Mouse (Mus musculus): Measurements from ENCODE around the gene Lrmda. TPM values are rescaled to one million over a fixed set of nuclear protein-coding genes. Genes with fewer than 3 reads are reported as not detected.

The Lrmda gene
- polyA plus RNA-seq, 1 experiment from 2014 or later = 0.22 TPM

DNA sequence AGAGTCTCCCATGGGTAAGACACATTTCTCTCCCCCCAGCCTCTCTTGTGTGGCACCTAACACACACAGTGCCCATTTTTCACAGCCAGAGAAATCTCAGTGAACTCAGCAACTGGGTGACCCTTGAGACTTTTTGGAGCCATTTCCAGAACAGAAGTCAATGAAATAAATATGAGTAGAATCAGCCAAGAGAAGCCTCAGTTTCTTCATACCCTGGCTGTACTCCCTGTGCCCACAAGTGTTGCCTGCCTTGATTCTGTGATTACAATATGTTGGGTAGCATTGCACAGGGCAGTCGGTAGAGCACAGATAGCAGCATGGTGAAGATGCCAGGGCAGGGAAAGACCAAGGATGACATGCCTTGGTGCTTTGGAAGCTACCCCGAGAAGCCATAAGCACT lies 69.1 kb downstream of the Lrmda start:
- Histone ChIP-seq H3K4me3 (replicated peaks) (no peak overlapping the region), H3K4me1 (peaks cover 11% of the 10 kb centered on the region), H3K36me3 (replicated peaks) (no peaks in the 10 kb centered on the region), H3K9me3 (peaks cover 7% of the 10 kb centered on the region; the same call in 1 of the 2 replicates), H3K27me3 (peaks cover 7% of the 10 kb centered on the region; the same call in 1 of the 2 replicates), H3K9ac (no peak overlapping the region), H3K27ac (no peak overlapping the region), H3K4me2 (no peak overlapping the region)
- ATAC-seq (ENCODE audit: low FRiP score) = no peak
- 96% methylated on average over 2 of the region's 2 CpGs for WGBS

- no peak overlapping the region for H3K9ac ChIP-seq
- H3K4me2 ChIP-seq = no peak overlapping the region
- peaks cover 10% of the 10 kb centered on the region for H3K27me3 ChIP-seq
- H3K36me3 ChIP-seq (replicated peaks) = no peaks in the 10 kb centered on the region
- ATAC-seq (ENCODE audit: low FRiP score) = no peak
- no peak overlapping the region for H3K4me3 ChIP-seq (replicated peaks)
- peaks cover 7% of the 10 kb centered on the region; the same call in 1 of the 2 replicates for H3K9me3 ChIP-seq
- H3K4me1 ChIP-seq = peaks cover 11% of the 10 kb centered on the region
- WGBS = 85% methylated on average over 7 of the region's 7 CpGs
- H3K27ac ChIP-seq = no peak overlapping the region
Measured at GRCm38 (mm10) chr14:22089331-22089730, 69.8 kb downstream of the Lrmda start.

- no peak overlapping the region for H3K9ac ChIP-seq
- H3K4me1 ChIP-seq = peaks cover 11% of the 10 kb centered on the region
- H3K27ac ChIP-seq = no peak overlapping the region
- H3K36me3 ChIP-seq (replicated peaks) = no peaks in the 10 kb centered on the region
- no peak overlapping the region for H3K4me2 ChIP-seq
- peaks cover 7% of the 10 kb centered on the region; the same call in 1 of the 2 replicates for H3K9me3 ChIP-seq
- no peak overlapping the region for H3K4me3 ChIP-seq (replicated peaks)
- WGBS = 49% methylated on average over 8 of the region's 8 CpGs
- ATAC-seq (ENCODE audit: low FRiP score) = no peak
- peaks cover 9% of the 10 kb centered on the region for H3K27me3 ChIP-seq
Measured at GRCm38 (mm10) chr14:22089866-22090470, 70.5 kb downstream of the Lrmda start.

DNA sequence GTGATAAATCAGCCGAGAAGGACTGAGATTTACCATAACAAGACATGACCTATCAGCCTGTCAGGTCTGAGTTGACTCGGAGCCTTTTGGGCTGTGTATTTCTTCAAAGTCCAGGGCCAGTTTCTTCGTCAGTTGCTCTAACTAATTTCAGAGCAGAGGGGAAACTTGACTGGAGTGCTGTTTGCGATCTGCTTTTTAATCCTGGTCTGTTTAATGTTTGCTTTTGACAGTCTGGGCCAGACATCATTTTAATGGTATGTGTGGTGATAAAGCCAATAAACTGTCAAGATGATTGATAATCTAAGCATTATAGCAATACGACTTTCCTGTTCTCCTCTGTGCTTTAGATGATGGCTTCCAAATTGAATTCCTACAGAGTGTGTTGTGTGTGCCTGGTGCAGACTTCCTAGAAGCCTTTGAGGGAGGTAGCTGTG lies 71.3 kb downstream of the Lrmda start:
- Histone ChIP-seq H3K9me3 (peaks cover 7% of the 10 kb centered on the region; the same call in 1 of the 2 replicates), H3K4me3 (replicated peaks) (no peak overlapping the region), H3K4me2 (no peak overlapping the region), H3K4me1 (peaks cover 11% of the 10 kb centered on the region), H3K36me3 (replicated peaks) (no peaks in the 10 kb centered on the region), H3K27me3 (peaks cover 17% of the 10 kb centered on the region), H3K27ac (no peak overlapping the region), H3K9ac (no peak overlapping the region)
- no peak for ATAC-seq (ENCODE audit: low FRiP score)
- 77% methylated on average over 5 of the region's 5 CpGs for WGBS

- 74% methylated on average over 4 of the region's 4 CpGs for WGBS
- no peak overlapping the region for H3K4me2 ChIP-seq
Measured at GRCm38 (mm10) chr14:22091306-22091705, 71.8 kb downstream of the Lrmda start.

GRCm38 (mm10) chr14:22093124-22093523 lies 73.6 kb downstream of the Lrmda start:
- no peak for ATAC-seq (ENCODE audit: low FRiP score)
- Histone ChIP-seq H3K4me2 (no peak overlapping the region), H3K9ac (no peak overlapping the region), H3K4me1 (peaks cover 11% of the 10 kb centered on the region), H3K36me3 (replicated peaks) (no peaks in the 10 kb centered on the region), H3K4me3 (replicated peaks) (no peak overlapping the region), H3K27me3 (peaks cover 23% of the 10 kb centered on the region), H3K27ac (no peak overlapping the region), H3K9me3 (peaks cover 2% of the 10 kb centered on the region; the same call in 1 of the 2 replicates)
- 63% methylated on average over 8 of the region's 8 CpGs for WGBS

More at GRCm38 (mm10) chr14:22091306-22091705, 71.8 kb downstream of the Lrmda start:
- no peak for ATAC-seq (ENCODE audit: low FRiP score)
- no peak overlapping the region for H3K4me3 ChIP-seq (replicated peaks)
- no peak overlapping the region for H3K27ac ChIP-seq
- H3K27me3 ChIP-seq = peaks cover 22% of the 10 kb centered on the region
- peaks cover 7% of the 10 kb centered on the region; the same call in 1 of the 2 replicates for H3K9me3 ChIP-seq
- peaks cover 11% of the 10 kb centered on the region for H3K4me1 ChIP-seq
- H3K9ac ChIP-seq = no peak overlapping the region
- H3K36me3 ChIP-seq (replicated peaks) = no peaks in the 10 kb centered on the region

DNA sequence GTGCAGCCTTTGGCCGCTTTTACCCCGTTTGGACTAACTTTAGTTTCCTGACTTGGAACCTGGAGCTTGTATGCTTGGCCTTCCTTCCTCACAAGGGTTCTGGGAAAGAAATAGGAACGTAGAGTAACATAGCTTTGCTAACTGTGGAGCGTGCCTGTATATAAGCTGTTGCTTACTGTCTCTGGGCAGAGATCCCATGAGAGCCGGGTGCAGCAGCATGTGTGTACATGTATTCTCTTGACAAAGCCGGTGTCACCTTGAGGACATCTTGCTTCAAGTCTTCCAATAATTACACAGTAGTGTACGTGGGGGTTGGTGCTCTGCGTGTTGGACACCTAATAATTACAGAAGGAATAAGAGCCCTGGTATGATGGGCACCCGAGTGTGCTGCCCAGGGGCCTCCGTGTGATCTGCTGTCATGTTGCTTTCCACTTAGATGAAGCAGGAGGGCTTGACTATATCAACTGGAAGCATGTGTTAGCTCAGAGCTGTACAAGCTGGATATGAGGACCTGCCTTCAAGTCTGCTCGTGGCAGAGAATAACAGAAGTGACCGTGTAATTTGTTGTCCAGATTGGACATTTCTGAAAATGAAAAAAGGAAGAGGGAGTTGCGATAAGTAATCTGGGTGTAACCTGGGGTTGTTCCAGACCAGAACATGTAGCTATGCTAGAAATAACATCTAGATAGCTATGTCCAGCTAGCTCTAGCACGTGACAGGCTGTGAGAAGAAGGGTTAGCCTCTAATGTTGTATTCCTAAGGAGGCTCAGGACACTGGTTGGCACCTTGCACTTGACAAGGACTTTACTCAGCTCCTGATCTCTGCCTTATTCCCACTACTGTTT lies 82.7 kb downstream of the Lrmda start:
- WGBS = 93% methylated on average over 14 of the region's 14 CpGs
- H3K4me2 ChIP-seq = no peak overlapping the region
- no peak overlapping the region for H3K27ac ChIP-seq
- peaks cover 26% of the 10 kb centered on the region for H3K27me3 ChIP-seq
- ATAC-seq (ENCODE audit: low FRiP score) = no peak
- H3K36me3 ChIP-seq (replicated peaks) = no peaks in the 10 kb centered on the region
- no peaks in the 10 kb centered on the region for H3K4me1 ChIP-seq
- H3K9me3 ChIP-seq = no peaks in the 10 kb centered on the region
- H3K9ac ChIP-seq = no peak overlapping the region
- no peak overlapping the region for H3K4me3 ChIP-seq (replicated peaks)

DNA sequence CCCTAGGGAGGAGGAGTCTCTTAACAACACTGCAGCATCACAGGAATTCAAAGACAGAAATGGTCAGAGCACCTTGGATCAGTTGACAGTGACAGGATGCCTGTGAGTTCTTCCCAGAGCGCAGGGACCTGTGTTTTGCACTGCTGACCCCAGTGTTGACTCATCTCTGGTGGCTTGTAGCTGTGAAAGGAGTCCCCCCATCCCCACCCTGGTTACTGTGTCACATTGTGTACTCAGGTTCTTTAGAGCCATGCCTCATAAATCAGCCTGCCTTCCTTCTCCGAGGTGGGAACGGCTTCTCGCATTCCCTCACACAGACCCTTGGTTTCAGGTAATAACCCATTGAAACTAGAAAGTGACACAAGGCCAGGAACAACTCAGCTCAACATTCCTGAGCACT lies 86.3 kb downstream of the Lrmda start:
- WGBS = 91% methylated on average over 4 of the region's 4 CpGs
- Histone ChIP-seq H3K9ac (no peak overlapping the region), H3K4me2 (no peak overlapping the region), H3K4me1 (no peaks in the 10 kb centered on the region; the same call in 1 of the 2 replicates), H3K9me3 (no peaks in the 10 kb centered on the region), H3K27ac (no peak overlapping the region), H3K27me3 (peaks cover 54% of the 10 kb centered on the region), H3K36me3 (replicated peaks) (no peaks in the 10 kb centered on the region), H3K4me3 (replicated peaks) (no peak overlapping the region)
- ATAC-seq (ENCODE audit: low FRiP score) = no peak

GRCm38 (mm10) chr14:22106777-22107176 lies 87.3 kb downstream of the Lrmda start:
- H3K9me3 ChIP-seq = no peaks in the 10 kb centered on the region
- H3K9ac ChIP-seq = no peak overlapping the region
- H3K27me3 ChIP-seq = peaks cover 60% of the 10 kb centered on the region
- no peak overlapping the region for H3K4me2 ChIP-seq
- H3K4me3 ChIP-seq (replicated peaks) = no peak overlapping the region
- no peak overlapping the region for H3K27ac ChIP-seq
- no peak for ATAC-seq (ENCODE audit: low FRiP score)
- H3K4me1 ChIP-seq = no peaks in the 10 kb centered on the region; the same call in 1 of the 2 replicates
- no peaks in the 10 kb centered on the region for H3K36me3 ChIP-seq (replicated peaks)
- WGBS = 75% methylated on average over 3 of the region's 3 CpGs

DNA sequence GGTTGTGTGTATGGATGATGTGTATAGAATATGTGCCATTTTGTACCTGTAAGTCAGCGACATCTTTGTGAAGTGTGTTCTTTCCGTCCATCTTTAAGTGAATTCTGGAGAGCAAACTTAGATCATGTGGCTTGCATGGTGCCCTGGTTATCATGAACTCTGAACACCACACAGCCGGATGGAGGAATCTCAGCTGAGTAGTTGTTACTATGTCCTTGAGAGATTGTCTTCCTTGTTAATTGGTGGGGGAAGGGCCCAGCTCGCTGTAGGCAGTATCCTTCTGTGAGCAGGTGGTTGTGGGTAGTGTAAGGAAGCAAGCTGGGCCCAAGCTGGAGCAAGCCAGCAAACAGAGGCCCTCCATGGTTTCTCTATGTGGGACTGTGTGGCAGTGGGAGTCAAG lies 89.9 kb downstream of the Lrmda start:
- Histone ChIP-seq H3K27me3 (peaks cover 57% of the 10 kb centered on the region), H3K4me2 (no peak overlapping the region), H3K9me3 (no peaks in the 10 kb centered on the region), H3K36me3 (replicated peaks) (no peaks in the 10 kb centered on the region), H3K4me3 (replicated peaks) (no peak overlapping the region), H3K27ac (no peak overlapping the region), H3K9ac (no peak overlapping the region), H3K4me1 (peaks cover 12% of the 10 kb centered on the region)
- no peak for ATAC-seq (ENCODE audit: low FRiP score)
- 77% methylated on average over 4 of the region's 4 CpGs for WGBS

DNA sequence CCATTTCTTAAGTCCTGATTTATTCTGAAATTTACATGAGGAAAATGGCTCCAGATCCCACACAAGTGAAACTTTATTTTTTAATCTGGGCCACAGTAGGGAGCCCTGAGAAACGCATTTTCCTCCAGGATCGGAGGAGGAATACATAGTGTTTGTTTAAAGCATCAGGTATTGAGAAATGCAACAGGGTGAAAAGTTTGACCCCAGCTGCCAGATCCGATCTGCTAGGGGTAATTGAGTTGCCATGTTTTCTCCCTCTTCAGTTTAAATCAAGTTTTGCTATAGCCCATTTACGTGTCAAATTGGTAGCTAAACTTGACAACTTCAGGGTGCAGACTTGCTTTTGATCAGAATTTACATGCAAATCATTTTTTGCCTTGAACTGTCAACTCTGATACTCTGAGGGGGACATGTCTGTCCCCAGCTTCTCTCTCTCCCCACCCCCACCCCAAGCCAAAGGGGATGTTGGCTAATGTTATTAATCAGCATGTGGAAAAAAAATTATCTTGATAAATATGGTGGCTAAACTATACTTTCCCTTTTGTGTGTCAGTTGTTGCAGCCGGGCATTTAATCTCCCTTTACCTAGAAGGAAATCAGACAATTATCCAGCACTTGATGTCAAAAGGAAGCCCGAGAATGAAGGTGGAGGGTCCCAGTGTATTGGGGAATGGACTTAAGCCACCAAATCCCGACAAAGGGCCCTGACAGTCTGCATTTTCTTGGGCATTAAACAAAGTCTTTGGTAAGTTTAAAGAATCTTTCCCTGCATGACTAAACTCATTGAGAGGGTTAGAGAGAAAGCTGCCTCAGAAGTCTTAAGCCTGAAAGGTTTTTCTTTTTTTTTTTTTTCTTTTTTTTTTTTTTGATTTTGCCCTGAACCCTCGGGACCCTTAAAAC lies 94.2 kb downstream of the Lrmda start:
- Histone ChIP-seq H3K4me3 (replicated peaks) (no peak overlapping the region), H3K27me3 (peaks cover 54% of the 10 kb centered on the region), H3K4me1 (peaks cover 20% of the 10 kb centered on the region), H3K9me3 (no peaks in the 10 kb centered on the region), H3K27ac (no peak overlapping the region), H3K4me2 (peak overlapping the region; percentile 15; the same call in 1 of the 2 replicates), H3K9ac (no peak overlapping the region), H3K36me3 (replicated peaks) (no peaks in the 10 kb centered on the region)
- WGBS = 4% methylated on average over 8 of the region's 8 CpGs
- ATAC-seq (ENCODE audit: low FRiP score) = 0 out of 2 replicates have a peak, but pooled peaks have one; percentile 57
